Mouse (Mus musculus) liver, embryonic 14.5 days (tissue): Measurements from ENCODE around the gene Orm2.

ENCODE experiments used
- CTCF ChIP-seq: IDR thresholded peaks from 2 replicates; pipeline ENCODE4 v1.5.1; 2016; ENCODE audit warnings: antibody characterized with exemption, low read depth, control low read depth
- EP300 ChIP-seq: IDR thresholded peaks from 2 replicates; pipeline ENCODE4 v1.6.1; 2016; ENCODE audit warnings: antibody characterized with exemption, low read depth

- TF ChIP-seq CTCF (no peak), EP300 (no peak)
These were observed 46.0 kb upstream of the Orm2 start for GRCm38 (mm10) chr4:63316076-63316746.
